Mouse (Mus musculus) c-Kit-negative CD71-positive TER-119-positive erythroid progenitor cells, embryonic 14.5 days (primary cell): ENCODE measurements around the gene Pax7.

Source experiments
- DNase-seq: peaks from one replicate; pipeline ENCODE4 v3.0.0-alpha.2; 2013; ENCODE audit warnings: low read depth, low spot score

Gene Pax7

GRCm38 (mm10) chr4:139830581-139831387 is 2.5 kb downstream of the Pax7 start:
- no peak for DNase-seq

DNA sequence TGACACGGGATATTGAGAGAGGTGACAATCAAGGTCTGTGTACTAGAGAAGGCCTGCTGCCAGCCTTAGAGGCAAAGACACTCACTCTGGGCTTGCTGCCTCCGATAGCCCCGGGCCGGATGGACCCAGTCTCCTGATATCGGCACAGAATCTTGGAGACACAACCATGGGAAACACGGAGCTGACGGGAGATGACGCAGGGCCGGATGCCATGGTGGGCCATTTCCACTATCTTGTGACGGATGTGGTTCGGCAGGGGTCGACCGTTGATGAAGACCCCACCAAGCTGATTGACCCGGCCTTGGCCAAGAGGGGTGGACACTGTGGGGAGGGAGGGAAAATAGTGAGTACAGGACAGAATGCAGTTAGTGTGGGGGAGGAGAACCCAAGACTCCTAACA is 3.3 kb downstream of the Pax7 start:
- DNase-seq, result no peak

GRCm38 (mm10) chr4:139828871-139829590 is 4.3 kb downstream of the Pax7 start:
- no peak for DNase-seq

- no peak for DNase-seq
Measured at GRCm38 (mm10) chr4:139828283-139828678, 5.0 kb downstream of the Pax7 start.

GRCm38 (mm10) chr4:139827501-139828282 is 5.6 kb downstream of the Pax7 start:
- no peak for DNase-seq

DNA sequence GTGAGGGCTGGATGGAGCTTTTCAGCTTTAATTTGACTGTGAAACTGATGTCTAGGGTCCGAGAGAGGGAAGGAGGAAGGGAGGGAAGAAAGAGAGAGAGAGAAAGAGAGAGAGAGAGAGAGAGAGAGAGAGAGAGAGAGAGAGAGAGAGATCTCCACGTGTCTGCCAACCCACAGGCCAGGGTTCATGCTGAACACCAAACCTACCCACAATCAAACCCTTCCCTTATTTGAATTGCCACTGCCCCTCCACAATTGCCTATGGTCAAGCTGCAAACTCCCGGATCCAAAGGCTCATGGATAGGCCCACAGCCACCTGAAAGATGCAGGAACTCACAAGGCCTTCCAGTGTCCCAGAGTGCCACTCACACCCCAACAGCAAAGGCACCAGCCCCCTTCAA is 7.1 kb downstream of the Pax7 start:
- DNase-seq, result no peak

DNA sequence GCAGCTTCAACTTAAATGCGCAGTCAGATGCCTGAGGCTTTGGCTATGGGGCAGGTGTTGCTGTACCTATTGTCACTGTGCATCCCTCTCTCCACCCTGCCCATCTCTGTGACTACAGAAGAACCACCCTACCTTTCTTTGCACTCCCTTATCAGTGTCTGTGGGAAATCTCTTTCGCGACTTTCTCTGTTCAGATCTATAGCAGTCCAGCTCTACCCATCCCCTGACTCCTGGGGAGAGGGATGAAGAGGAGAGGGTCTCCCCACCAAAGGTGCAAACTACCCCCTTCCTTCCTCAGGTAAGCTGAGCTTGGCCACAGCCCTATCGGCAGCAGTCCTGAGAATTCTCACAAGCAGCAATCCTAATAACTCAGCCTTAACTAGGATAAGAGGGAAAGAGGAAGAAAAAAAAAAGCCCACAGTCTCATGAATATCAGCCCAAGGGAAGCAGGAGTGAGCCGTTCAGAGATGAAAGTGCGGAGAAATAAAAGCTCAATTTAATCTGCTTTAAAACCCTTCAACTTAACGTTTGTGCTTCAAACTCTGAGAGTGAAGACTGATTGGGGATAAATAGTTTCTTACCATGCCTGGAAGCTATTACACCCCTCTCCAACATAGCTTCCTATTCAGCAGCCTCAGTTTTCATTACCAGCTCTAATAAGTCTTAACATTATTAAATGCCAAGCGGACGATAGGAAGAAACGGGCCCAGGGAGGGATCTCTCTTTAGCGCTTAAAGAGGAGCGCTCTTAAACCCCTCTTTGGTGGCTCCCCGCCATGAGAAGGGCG is 7.8 kb downstream of the Pax7 start:
- no peak for DNase-seq

GRCm38 (mm10) chr4:139824572-139825325 is 8.6 kb downstream of the Pax7 start:
- DNase-seq, result no peak

GRCm38 (mm10) chr4:139823870-139824472 is 9.4 kb downstream of the Pax7 start:
- DNase-seq, result no peak

DNA sequence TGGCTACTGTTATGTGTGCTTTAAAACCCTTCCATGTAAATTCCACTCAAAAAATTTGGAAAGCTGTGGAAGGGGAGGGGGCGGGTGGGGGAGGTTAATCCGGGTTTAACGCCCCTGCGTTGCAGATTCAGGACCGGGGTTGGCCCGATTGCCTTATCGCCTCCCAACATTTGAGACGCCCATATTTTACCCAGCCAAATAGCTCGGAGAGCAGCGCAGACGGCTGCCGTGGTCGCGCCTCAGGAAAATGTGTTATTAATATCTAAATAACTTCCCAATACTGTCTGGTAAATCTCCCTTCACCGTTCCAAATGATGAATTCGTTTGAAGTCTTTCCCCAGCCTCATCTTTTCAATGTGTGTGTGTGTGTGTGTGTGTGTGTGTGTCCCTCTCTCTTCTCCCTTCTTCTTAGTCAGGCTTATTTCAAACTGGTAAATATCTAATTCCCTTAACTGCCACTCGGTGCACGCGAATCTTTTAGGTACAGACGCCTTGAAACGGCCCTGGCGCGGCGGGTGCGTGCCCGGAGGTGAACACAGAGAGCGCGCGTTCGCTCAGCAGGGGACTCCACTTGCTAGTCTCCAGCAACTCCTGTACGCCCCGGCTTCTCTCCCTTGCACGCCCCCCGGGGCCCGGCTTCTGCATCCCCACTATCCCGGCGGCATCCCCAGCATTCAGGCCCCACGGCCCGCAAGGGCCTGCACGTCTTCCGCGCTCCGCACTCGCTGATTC is 10.0 kb downstream of the Pax7 start:
- no peak for DNase-seq

- DNase-seq, result no peak
Measured at GRCm38 (mm10) chr4:139822214-139823137, 10.9 kb downstream of the Pax7 start.

DNA sequence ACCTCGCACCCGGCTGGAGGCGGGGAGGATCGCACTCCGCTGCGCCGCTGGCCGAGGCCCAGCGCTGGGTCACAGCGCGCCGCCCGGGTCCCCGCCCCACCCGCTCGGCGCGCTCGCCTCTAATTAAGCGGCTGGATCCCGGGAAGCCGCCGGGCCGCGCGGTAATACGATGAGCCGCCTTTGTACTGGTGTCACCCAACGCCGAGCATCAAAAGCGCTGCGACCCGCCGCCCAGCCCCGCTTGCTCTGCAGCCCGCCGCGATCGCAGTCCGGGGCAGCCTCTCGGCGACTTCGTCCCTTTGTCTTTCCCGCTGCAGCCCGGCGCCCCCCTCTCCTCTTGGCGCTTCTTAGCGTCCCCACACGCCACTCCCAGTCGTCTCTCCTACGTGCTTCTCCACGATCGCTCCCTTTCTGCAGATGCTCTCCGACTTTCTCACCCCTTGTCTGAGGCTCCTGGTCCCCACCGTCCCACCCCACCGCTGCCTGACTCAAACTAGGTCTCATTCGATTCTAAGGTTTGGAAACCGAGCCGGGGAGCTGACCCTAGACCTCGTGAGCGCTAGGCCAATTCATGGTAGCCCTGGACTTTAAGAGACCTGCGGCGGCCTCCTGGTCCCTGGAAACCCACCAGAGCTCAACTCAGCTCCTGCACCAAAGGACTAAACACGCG is 11.7 kb downstream of the Pax7 start:
- DNase-seq, result no peak

DNA sequence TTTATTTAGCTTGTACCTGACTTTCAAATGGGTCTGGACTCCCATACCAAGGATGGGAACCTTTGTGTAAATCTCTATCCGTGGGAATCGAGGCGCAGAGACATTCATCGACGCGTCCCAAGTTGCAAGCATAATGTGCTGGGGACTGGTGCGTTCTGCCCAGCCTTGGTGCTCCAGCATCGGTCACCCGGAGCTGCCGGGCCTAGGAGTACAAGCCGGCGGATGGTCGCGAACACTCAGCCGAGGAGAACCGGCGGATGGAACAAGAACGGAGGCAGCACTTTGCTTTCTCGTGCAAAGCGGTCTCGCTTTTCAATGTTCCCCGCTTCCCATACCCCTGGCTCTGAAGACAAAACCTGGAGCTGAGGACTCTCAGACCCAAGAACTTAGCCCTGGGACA is 12.3 kb downstream of the Pax7 start:
- DNase-seq, result no peak

DNA sequence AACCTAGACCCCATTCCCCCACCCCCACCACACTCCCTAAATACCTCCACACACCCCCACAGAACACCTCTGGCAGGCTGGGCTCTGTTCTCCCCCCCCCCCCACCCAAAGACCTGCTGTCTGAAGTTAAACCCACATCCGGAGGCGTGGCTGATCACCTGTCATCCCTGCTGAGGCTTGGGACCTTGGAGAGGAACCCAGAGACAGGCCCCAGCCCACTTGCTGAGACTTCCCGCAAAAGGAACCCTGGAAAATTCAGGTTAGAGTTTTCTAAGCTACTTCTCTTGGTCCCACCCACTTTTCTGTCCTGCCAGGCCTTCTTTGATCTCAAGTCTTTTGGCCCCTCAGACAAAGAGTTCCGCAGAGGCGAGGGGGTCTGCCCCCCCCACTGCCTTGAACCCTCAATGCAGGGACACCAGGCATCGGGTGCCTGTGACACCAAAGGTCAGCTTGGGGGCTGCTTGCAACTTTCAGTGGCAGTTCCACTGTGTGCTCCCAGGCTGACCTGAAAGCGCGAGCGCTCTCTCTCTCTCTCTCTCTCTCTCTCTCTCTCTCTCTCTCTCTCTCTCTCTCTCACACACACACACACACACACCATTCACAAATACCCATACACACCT is 13.8 kb downstream of the Pax7 start:
- no peak for DNase-seq

DNA sequence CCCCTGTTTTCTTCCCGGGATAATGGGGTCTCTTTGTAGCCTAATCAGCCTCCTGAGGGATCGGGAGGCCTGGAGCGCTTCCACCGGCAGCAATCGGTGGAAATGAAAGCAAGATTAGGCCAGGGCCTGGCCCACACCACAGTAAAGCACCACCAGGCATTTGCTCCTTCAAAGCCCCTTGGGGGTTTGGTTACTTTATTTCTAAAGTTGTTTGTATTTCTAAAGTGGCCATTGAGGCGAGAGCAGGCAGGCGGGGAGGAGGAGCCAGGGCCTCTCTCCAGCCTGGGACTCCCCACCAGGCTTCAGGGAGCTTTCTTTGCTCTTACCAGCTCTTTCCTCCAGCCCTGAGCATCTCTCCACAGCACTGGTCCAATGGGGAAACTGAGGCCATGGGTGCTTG is 15.2 kb downstream of the Pax7 start:
- no peak for DNase-seq

GRCm38 (mm10) chr4:139813371-139813960 is 19.9 kb downstream of the Pax7 start:
- no peak for DNase-seq

GRCm38 (mm10) chr4:139811901-139812300 is 21.4 kb downstream of the Pax7 start:
- no peak for DNase-seq
